Mouse (Mus musculus): ENCODE measurements around the gene Cul5. TPM values are rescaled to one million over a fixed set of nuclear protein-coding genes. Genes with fewer than 3 reads are reported as not detected.

Cul5 gene
- 37.4 and 44.5 TPM in 2 replicates for total RNA-seq (2017)

DNA sequence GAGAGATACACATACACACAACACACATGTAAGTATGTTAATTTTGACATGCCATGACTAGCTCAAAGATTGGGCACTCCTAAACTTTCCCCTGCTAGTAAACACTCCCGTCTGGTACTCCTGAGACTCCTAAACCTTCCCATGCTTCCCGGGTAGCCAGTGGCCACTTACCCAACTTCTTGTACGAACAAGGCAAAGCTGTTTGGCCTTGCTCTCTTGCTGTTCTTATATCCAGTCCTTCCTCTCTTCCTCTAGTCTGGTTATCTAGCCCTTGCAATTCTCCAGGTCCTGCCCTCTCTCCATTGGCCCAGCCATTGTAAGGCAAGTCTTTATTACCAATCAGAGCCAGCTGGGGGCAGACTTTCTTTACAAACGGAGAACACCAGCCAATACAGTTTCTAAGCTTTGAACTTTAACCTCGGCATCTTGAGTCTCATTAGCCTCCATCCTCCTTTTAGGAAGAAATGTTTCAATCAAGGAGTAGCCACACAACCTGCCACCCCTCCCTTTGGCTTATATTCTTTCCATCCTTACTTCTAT, at the start of gene Cul5:
TSS of gene Cul5 (minus strand) at position 335 of the 540 bp plus-strand sequence.
- ATAC-seq (ENCODE audit: extremely low read depth, insufficient number of reproducible peaks, low FRiP score, poor library complexity, severe bottlenecking): no peak

DNA sequence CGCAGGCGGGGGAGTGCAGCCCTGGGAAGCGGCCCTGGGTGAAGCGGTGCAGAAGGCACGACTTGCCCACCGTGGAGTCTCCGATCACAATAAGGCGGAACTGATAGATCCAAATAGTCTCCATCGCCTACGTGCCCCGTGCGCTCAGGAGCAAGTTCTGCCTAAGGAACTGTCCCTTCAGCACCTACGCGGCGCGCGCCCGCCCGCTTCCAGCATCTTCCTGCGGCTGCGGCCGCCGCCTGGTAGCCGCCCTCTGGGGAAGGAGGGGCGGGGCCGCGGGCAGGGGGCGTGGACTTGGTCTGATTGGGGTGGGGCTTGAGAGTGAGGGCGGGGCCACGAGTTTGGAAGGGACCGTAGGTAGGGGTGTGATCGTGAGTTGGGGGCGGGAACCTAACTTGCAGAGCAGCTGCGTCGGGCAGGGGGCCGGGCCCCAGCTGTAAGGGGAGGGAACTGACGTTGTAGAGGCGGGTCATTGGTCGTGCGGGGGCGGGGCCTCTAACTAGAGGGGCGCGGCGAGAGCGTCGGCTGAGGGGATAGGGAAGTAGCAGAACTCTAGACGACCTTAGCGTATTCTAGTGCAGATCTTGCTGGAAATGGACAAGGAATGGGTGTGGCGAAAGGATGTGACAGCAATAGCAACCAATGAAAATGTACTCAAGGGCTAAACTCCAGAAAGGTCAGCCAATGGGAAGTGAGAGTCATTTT, 36.3 kb upstream of the Cul5 start, which contains the start of gene Rab39:
TSS of gene Rab39 (minus strand) at position 241 of the 705 bp plus-strand sequence.
- ATAC-seq (ENCODE audit: extremely low read depth, insufficient number of reproducible peaks, low FRiP score, poor library complexity, severe bottlenecking): peak; percentile 92

- 0 out of 2 replicates have a peak, but pooled peaks have one; percentile 25 for ATAC-seq (ENCODE audit: extremely low read depth, insufficient number of reproducible peaks, low FRiP score, poor library complexity, severe bottlenecking)
Observed at GRCm38 (mm10) chr9:53705491-53705991, 35.7 kb upstream of the Cul5 start.

DNA sequence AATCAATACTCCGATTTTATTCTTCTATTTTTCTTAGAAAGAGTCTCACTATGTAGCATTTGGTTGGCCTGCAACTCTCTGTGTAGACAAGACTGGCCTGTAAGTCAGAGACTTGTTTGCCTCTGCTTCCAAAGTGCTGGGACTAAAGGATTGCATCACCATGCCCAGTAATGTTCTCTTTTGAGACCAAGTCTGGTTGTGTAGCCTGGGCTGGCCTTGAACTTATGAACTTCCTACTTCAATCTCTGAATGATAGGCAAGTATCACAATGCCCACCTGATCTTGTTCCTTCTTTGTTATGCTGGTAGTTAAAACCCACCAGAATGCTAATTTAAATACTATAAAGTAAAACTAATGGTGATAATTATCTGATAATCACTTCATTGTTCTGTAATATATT, 33.2 kb upstream of the Cul5 start:
- ATAC-seq (ENCODE audit: extremely low read depth, insufficient number of reproducible peaks, low FRiP score, poor library complexity, severe bottlenecking): no peak

GRCm38 (mm10) chr9:53700496-53700895, 30.7 kb upstream of the Cul5 start:
- ATAC-seq (ENCODE audit: extremely low read depth, insufficient number of reproducible peaks, low FRiP score, poor library complexity, severe bottlenecking): peak; percentile 76

DNA sequence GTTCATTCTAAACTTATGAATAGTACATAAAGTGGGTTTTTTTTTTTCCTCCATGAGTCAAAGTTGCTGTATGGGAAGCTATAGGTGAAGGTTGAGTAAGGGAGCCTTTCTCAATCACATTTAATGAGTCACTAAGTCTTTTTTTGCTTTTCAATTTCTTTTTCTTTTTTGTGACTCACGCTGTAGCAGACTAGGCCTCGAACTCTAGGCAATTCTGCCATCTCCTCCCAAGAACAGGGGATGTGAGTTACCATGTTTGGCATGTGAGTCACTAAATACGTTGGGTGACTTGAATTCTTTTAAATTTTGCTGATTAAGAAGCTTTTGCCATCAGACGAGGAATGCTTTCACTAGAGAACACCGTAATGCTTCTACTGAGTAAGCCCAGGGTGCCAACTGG, 26.0 kb upstream of the Cul5 start:
- ATAC-seq (ENCODE audit: extremely low read depth, insufficient number of reproducible peaks, low FRiP score, poor library complexity, severe bottlenecking): no peak

- ATAC-seq (ENCODE audit: extremely low read depth, insufficient number of reproducible peaks, low FRiP score, poor library complexity, severe bottlenecking): peak; percentile 72; the same call in 1 of the 2 replicates
Observed at GRCm38 (mm10) chr9:53693718-53694117, 23.9 kb upstream of the Cul5 start.

DNA sequence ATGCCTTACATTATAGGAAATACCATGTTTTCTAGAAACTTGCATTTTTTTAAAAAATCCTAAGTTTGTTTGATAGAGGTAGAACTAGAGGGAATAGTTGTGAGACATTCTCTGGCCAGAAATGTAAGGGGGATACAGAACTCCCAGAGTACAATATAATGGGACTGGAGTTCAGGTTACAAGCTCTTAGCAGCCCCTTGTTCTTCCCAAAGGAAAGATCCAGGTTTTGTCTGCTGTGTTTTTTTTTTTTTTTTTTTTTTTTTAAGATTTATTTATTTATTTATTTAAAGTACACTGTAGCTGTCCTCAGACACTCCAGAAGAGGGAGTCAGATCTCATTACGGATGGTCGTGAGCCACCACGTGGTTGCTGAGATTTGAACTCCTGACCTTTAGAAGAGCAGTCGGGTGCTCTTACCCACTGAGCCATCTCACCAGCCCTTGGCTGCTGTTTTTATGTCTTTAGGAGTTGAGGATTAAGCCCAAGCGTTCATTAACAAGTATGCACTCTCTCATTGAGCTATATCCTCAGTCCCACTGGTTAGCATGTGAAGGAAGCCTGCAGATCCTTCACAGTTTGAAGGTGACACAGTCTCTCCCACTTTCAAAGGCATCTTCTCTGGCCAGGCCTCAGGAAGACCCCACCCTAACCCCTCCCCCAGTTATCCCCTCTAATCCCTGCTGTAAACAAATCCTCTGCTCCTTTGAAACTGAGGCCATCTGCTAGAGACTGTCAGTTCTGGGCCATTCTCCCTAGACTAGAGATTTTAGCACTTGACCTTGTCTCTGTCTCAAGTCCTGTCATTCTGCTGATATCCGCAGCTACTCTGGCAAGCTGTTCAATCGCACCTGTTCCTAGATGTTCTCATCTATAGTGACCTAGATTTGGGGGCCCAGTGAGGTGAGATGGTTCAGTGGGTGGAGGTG, 22.2 kb upstream of the Cul5 start:
- ATAC-seq (ENCODE audit: extremely low read depth, insufficient number of reproducible peaks, low FRiP score, poor library complexity, severe bottlenecking): no peak

GRCm38 (mm10) chr9:53680851-53681250, 11.0 kb upstream of the Cul5 start:
- no peak for ATAC-seq (ENCODE audit: extremely low read depth, insufficient number of reproducible peaks, low FRiP score, poor library complexity, severe bottlenecking)

DNA sequence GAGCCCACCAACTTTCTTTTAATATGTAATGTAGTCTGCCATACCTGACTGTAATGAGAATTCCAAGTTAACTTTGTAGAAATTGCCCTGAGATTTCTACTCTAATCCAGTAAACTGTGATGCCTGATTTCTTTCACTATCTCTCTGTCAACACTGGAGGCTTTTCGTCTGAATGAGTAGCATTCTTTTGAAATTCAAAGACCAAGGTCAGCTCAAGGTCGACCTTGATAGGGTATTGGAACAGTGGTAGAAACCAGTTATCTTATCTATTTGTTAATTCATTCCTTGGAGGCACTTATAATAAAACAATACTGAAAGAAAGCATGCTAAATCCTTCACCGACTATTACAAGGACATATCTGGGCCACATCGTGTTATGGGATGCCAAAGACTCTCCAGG, 7.1 kb upstream of the Cul5 start:
- no peak for ATAC-seq (ENCODE audit: extremely low read depth, insufficient number of reproducible peaks, low FRiP score, poor library complexity, severe bottlenecking)

DNA sequence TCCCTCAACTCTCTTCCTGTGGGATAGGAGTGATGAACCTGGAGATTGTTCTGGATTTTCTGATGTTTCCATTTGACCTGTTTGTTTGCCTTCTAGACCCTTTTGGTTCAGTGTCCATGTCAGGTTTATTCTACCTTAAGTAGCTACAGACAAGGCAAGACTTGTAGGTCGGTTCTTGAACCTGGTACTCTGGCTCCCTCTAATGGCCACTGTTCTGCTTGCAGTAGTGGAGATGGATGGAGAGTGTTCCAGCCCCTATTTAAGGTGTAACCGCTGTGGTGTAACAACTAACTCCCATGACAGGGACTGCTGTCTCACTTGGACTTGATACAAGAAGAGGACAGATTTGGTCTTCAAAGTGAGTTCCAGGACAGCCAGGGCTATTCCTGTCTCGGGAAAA, 3.8 kb upstream of the Cul5 start:
- ATAC-seq (ENCODE audit: extremely low read depth, insufficient number of reproducible peaks, low FRiP score, poor library complexity, severe bottlenecking): peak; percentile 91

GRCm38 (mm10) chr9:53667020-53667669, 2.7 kb downstream of the Cul5 start:
- peak; percentile 84 for ATAC-seq (ENCODE audit: extremely low read depth, insufficient number of reproducible peaks, low FRiP score, poor library complexity, severe bottlenecking)

DNA sequence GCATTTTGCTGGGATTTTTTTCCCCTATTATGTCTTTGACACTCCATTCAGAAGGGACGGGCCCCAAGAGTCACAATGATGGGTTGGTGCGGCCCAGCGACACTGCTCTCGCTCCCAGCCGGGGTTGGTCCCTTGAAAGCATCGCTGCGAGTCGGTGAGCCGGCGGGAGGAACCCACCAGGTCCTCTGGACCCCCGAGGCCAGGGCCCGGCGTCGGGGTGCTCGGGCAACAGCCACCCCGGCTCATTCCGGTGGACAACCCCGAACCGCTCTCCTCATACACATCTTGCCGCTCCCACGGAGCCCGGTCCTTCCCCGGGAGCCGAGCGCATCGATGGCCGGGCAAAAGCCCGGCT, 3.2 kb downstream of the Cul5 start:
- no peak for ATAC-seq (ENCODE audit: extremely low read depth, insufficient number of reproducible peaks, low FRiP score, poor library complexity, severe bottlenecking)

- no peak for ATAC-seq (ENCODE audit: extremely low read depth, insufficient number of reproducible peaks, low FRiP score, poor library complexity, severe bottlenecking)
Observed at GRCm38 (mm10) chr9:53665428-53665827, 4.4 kb downstream of the Cul5 start.

GRCm38 (mm10) chr9:53664819-53665218, 5.0 kb downstream of the Cul5 start:
- ATAC-seq (ENCODE audit: extremely low read depth, insufficient number of reproducible peaks, low FRiP score, poor library complexity, severe bottlenecking): no peak

DNA sequence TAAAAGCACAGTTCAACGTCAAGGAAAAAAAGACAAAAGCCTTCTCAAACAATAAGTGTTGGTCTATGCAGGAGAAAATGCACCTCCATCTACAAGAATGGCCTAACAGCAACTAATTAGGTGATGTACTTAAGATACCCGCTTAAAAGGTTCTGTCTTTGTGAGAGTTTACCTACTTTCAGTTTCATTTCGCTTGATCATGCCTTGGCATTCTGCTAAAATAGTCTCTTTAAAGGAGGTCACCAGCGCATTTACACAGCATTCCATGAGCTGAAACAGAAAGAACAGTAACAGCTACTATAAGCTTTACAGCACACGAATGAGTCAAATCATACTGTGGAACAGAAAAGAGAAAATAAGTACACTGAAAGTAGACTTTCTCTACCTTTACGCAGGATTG, 35.0 kb downstream of the Cul5 start:
- ATAC-seq (ENCODE audit: extremely low read depth, insufficient number of reproducible peaks, low FRiP score, poor library complexity, severe bottlenecking): no peak

- ATAC-seq (ENCODE audit: extremely low read depth, insufficient number of reproducible peaks, low FRiP score, poor library complexity, severe bottlenecking): no peak
Observed at GRCm38 (mm10) chr9:53615246-53615645, 54.6 kb downstream of the Cul5 start.

DNA sequence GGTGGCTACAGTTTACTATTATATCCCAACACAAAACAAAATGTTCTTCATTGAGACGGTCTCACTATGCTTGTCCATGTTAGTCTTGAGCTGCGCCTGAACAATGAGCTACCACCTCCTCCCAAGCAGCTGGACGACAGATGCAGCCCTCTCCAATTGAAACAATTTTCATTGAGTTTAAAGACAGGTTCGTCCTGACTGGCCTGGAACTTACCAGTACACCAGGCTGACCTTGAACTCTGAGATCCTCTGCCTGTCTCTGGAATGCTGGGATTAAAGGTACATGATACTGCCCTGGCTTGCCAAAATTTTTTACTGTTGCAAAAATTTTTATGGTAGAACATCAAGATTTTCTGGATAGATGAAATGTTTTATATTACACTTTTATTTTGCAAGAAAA, 55.5 kb downstream of the Cul5 start:
- ATAC-seq (ENCODE audit: extremely low read depth, insufficient number of reproducible peaks, low FRiP score, poor library complexity, severe bottlenecking): no peak
